Mouse (Mus musculus) ES-Bruce4 (cell line): ENCODE results near the gene Olfr146. TPM values are rescaled to one million over a fixed set of nuclear protein-coding genes. Genes with fewer than 3 reads are reported as not detected.

Source experiments
- H3K27ac ChIP-seq: 2 replicates; pipeline ENCODE4 v1.5.1; 2012; ENCODE audit warnings: low read length, inconsistent platforms; ENCODE audit not compliant: insufficient read depth
- H3K27me3 ChIP-seq: 2 replicates; pipeline ENCODE4 v1.6.1; 2012; ENCODE audit warnings: mild to moderate bottlenecking, low read length, inconsistent platforms; ENCODE audit not compliant: control insufficient read depth, poor library complexity, insufficient read depth, severe bottlenecking
- H3K36me3 ChIP-seq: 2 replicates; pipeline ENCODE4 v1.6.1; 2012; ENCODE audit warnings: inconsistent platforms, mild to moderate bottlenecking, low read length, moderate library complexity; ENCODE audit not compliant: control insufficient read depth, poor library complexity, insufficient read depth, severe bottlenecking
- H3K4me1 ChIP-seq: one replicate; pipeline ENCODE4 v1.8.1; 2011; ENCODE audit warnings: low read length; ENCODE audit not compliant: control insufficient read depth, insufficient read depth
- H3K4me3 ChIP-seq: 2 replicates; pipeline ENCODE4 v1.5.1; 2011; ENCODE audit warnings: low read depth, mild to moderate bottlenecking, low read length
- H3K9ac ChIP-seq: 2 replicates; pipeline ENCODE4 v1.6.1; 2012; ENCODE audit warnings: low read depth, mild to moderate bottlenecking, inconsistent platforms; ENCODE audit not compliant: poor library complexity, severe bottlenecking
- H3K9me3 ChIP-seq: replicated peaks from 2 replicates; pipeline ENCODE4 v1.6.1; 2012; ENCODE audit warnings: mild to moderate bottlenecking, low read length, inconsistent platforms; ENCODE audit not compliant: control insufficient read depth, poor library complexity, insufficient read depth, severe bottlenecking
- CTCF ChIP-seq: IDR thresholded peaks from one replicate; pipeline ENCODE4 v1.8.1; 2011; ENCODE audit warnings: low read depth, low read length
- EP300 ChIP-seq: IDR thresholded peaks from 2 replicates; pipeline ENCODE4 v1.6.1; 2011; ENCODE audit warnings: low read depth, low read length; ENCODE audit not compliant: insufficient read depth
- POLR2A ChIP-seq: IDR thresholded peaks from one replicate; pipeline ENCODE4 v1.8.1; 2011; ENCODE audit warnings: low read length; ENCODE audit not compliant: insufficient read depth
- polyA plus RNA-seq: library from polyadenylated mRNA; stranded (reverse); fragments of >200 nt; gene quantifications from 2 replicates; pipeline ENCODE4 v1.2.4, GENCODE M21; 2011; ENCODE audit warnings: low read depth; ENCODE audit not compliant: missing spikeins, insufficient read depth, insufficient read length

Olfr146 gene
- polyA plus RNA-seq: not detected in 2 replicates

GRCm38 (mm10) chr9:39023277-39023676 lies at the start of gene Olfr146:
Gene Olfr146, minus strand, starts transcription at chr9:39023377.
- TF ChIP-seq POLR2A: no peak
- no peak for TF ChIP-seq EP300
- no peak for TF ChIP-seq CTCF
- H3K9me3 ChIP-seq: no peaks in the 10 kb centered on the region

GRCm38 (mm10) chr9:39064851-39065250 lies 41.7 kb upstream of the Olfr146 start, which contains the start of gene Olfr937:
Gene Olfr937, minus strand, starts transcription at chr9:39064951.
- Histone ChIP-seq H3K4me1 (no peaks in the 10 kb centered on the region), H3K27ac (no peak within 1 kb of the TSS), H3K27me3 (no peaks in the 10 kb centered on the region), H3K9me3 (no peaks in the 10 kb centered on the region), H3K9ac (no peak within 1 kb of the TSS), H3K4me3 (no peak within 1 kb of the TSS), H3K36me3 (no peaks in the 10 kb centered on the region)
- TF ChIP-seq CTCF (no peak), POLR2A (no peak), EP300 (no peak)

More at GRCm38 (mm10) chr9:39023277-39023676, at the start of gene Olfr146:
- Histone ChIP-seq H3K4me3 (no peak within 1 kb of the TSS), H3K27me3 (no peaks in the 10 kb centered on the region), H3K27ac (no peak within 1 kb of the TSS), H3K4me1 (no peaks in the 10 kb centered on the region), H3K36me3 (no peaks in the 10 kb centered on the region), H3K9ac (no peak within 1 kb of the TSS)

- H3K9ac ChIP-seq: no peak within 1 kb of the TSS
- TF ChIP-seq EP300: no peak
- TF ChIP-seq CTCF: no peak
- no peak for TF ChIP-seq POLR2A
- no peak within 1 kb of the TSS for H3K27ac ChIP-seq
- H3K9me3 ChIP-seq: no peaks in the 10 kb centered on the region
- H3K4me1 ChIP-seq: no peaks in the 10 kb centered on the region
- no peak within 1 kb of the TSS for H3K4me3 ChIP-seq
- no peaks in the 10 kb centered on the region for H3K36me3 ChIP-seq
- H3K27me3 ChIP-seq: no peaks in the 10 kb centered on the region
Measured at GRCm38 (mm10) chr9:38999583-38999982, 23.6 kb downstream of the Olfr146 start, which contains the start of gene Olfr935. Gene Olfr935, minus strand, starts transcription at chr9:38999683.

- TF ChIP-seq EP300 (no peak), CTCF (no peak), POLR2A (no peak)
- H3K9ac ChIP-seq: no peak within 1 kb of the TSS
- H3K27ac ChIP-seq: no peak within 1 kb of the TSS
- no peak within 1 kb of the TSS for H3K4me3 ChIP-seq
- no peaks in the 10 kb centered on the region for H3K27me3 ChIP-seq
- H3K4me1 ChIP-seq: no peaks in the 10 kb centered on the region
- no peaks in the 10 kb centered on the region for H3K9me3 ChIP-seq
- no peaks in the 10 kb centered on the region for H3K36me3 ChIP-seq
Measured at GRCm38 (mm10) chr9:38988215-38988614, 35.0 kb downstream of the Olfr146 start, which contains the start of gene Olfr934. Gene Olfr934, minus strand, starts transcription at chr9:38988315.

- no peaks in the 10 kb centered on the region for H3K27me3 ChIP-seq
- TF ChIP-seq POLR2A: no peak
- H3K9me3 ChIP-seq: no peaks in the 10 kb centered on the region
- H3K36me3 ChIP-seq: no peaks in the 10 kb centered on the region
- no peak within 1 kb of the TSS for H3K9ac ChIP-seq
- H3K4me1 ChIP-seq: no peaks in the 10 kb centered on the region
- H3K4me3 ChIP-seq: no peak within 1 kb of the TSS
- no peak within 1 kb of the TSS for H3K27ac ChIP-seq
Measured at GRCm38 (mm10) chr9:38972013-38972412, 51.2 kb downstream of the Olfr146 start, which contains the start of gene Olfr933. Gene Olfr933, plus strand, starts transcription at chr9:38972313.

Other genes with a start within 250 kb of the Olfr146 start
- gene Olfr922, start 208.8 kb downstream of the Olfr146 start, polyA plus RNA-seq: not detected in 2 replicates
- gene Olfr923, start 196.8 kb downstream of the Olfr146 start, polyA plus RNA-seq: not detected in 2 replicates
- not detected in 2 replicates for gene Olfr924, start 178.9 kb downstream of the Olfr146 start, polyA plus RNA-seq
- not detected in 2 replicates for gene Olfr26, start 168.3 kb downstream of the Olfr146 start, polyA plus RNA-seq
- gene Olfr926, start 146.3 kb downstream of the Olfr146 start, polyA plus RNA-seq: not detected in 2 replicates
- not detected in 2 replicates for gene Olfr930, start 93.6 kb downstream of the Olfr146 start, polyA plus RNA-seq
- not detected in 2 replicates for gene Olfr933, start 51.1 kb downstream of the Olfr146 start, polyA plus RNA-seq
- not detected in 2 replicates for gene Olfr934, start 35.1 kb downstream of the Olfr146 start, polyA plus RNA-seq
- gene Olfr935, start 23.7 kb downstream of the Olfr146 start, polyA plus RNA-seq: not detected in 2 replicates
- gene Olfr937, start 41.6 kb upstream of the Olfr146 start, polyA plus RNA-seq: not detected in 2 replicates
- not detected in 2 replicates for gene Olfr938, start 55.5 kb upstream of the Olfr146 start, polyA plus RNA-seq
- not detected in 2 replicates for gene Olfr27, start 104.8 kb upstream of the Olfr146 start, polyA plus RNA-seq
- gene Olfr943, start 142.9 kb upstream of the Olfr146 start, polyA plus RNA-seq: 0.31 and 0.35 TPM in 2 replicates
- not detected in 2 replicates for gene Olfr944, start 178.5 kb upstream of the Olfr146 start, polyA plus RNA-seq
- not detected in 2 replicates for gene Olfr1537, start 226.6 kb upstream of the Olfr146 start, polyA plus RNA-seq